Mouse (Mus musculus) heart, embryonic 12.5 days (tissue): Measurements from ENCODE around the gene Hist2h2aa2. TPM values are rescaled to one million over a fixed set of nuclear protein-coding genes. Genes with fewer than 3 reads are reported as not detected.
"Not testable (repeated sequence)": the region's sequence is repeated elsewhere in the genome, so short reads cannot be mapped to it uniquely, and the experiment has no call there.

Experiments used
- ATAC-seq: fragments of 200-750 bp; cut with Nextera tagmentation; 2 replicates; pipeline ENCODE4 v1.8.0; 2017; ENCODE audit warnings: moderate TSS enrichment, moderate library complexity; ENCODE audit not compliant: insufficient number of reproducible peaks, low FRiP score
- H3K27ac ChIP-seq: fragments of 300-500 bp; sonication (generic); 2 replicates; pipeline ENCODE4 v1.5.1; 2016; ENCODE audit warnings: mild to moderate bottlenecking, moderate library complexity; ENCODE audit not compliant: poor library complexity, severe bottlenecking
- H3K27me3 ChIP-seq: fragments of 300-500 bp; sonication (generic); replicated peaks from 2 replicates; pipeline ENCODE4 v1.6.1; 2016; ENCODE audit warnings: mild to moderate bottlenecking, moderate library complexity
- H3K36me3 ChIP-seq: fragments of 300-500 bp; sonication (generic); 2 replicates; pipeline ENCODE4 v1.6.1; 2016; ENCODE audit warnings: mild to moderate bottlenecking, moderate library complexity
- H3K4me1 ChIP-seq: fragments of 300-500 bp; sonication (generic); replicated peaks from 2 replicates; pipeline ENCODE4 v1.6.1; 2016; ENCODE audit warnings: mild to moderate bottlenecking
- H3K4me2 ChIP-seq: fragments of 300-500 bp; sonication (generic); 2 replicates; pipeline ENCODE4 v1.6.1; 2016; ENCODE audit warnings: mild to moderate bottlenecking, moderate library complexity
- H3K4me3 ChIP-seq: fragments of 300-500 bp; sonication (generic); 2 replicates; pipeline ENCODE4 v1.5.1; 2016; ENCODE audit warnings: mild to moderate bottlenecking
- H3K9ac ChIP-seq: fragments of 300-500 bp; sonication (generic); 2 replicates; pipeline ENCODE4 v1.6.1; 2016; ENCODE audit warnings: mild to moderate bottlenecking, moderate library complexity
- H3K9me3 ChIP-seq: fragments of 300-500 bp; sonication (generic); replicated peaks from 2 replicates; pipeline ENCODE4 v1.6.1; 2016; ENCODE audit warnings: mild to moderate bottlenecking, moderate library complexity
- WGBS: fragments of 180-500 bp; shearing (Covaris S2); methylation state at CpG from one replicate; pipeline ENCODE4 v1.1.7; 2016; 5-methylcytosine and 5-hydroxymethylcytosine counted together
- polyA plus RNA-seq: library from polyadenylated mRNA; unstranded; fragments of >200 nt; fragmentation: Nextera tagmentation; extraction: Ambion mirVana; gene quantifications from 2 replicates; pipeline ENCODE4 v1.2.1, GENCODE M21; 2016

The Hist2h2aa2 gene
- polyA plus RNA-seq, 1 experiment from 2014 or later: 41.2 TPM

DNA sequence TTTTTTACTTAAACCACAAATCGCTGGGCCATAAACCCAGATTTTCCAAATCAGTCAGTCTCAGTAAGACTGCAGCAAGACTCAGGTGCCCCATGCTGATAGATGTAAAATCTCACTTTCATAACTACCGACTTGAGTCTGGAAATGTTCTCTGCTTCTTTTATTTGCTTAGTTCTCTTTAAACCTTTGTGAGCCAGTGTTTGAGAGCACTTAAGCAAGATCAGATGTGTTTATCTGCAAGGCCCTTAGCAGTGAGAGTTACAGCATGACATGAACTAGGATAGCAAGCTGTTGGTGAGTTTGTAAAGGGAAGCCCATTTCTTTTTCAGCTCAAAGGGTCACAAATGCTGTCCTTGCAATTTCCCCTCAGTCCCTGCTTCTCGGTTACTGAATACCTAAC, 17.1 kb upstream of the Hist2h2aa2 start:
- H3K9ac ChIP-seq: no peak overlapping the region
- no peaks in the 10 kb centered on the region for H3K9me3 ChIP-seq
- H3K27me3 ChIP-seq: no peaks in the 10 kb centered on the region
- no peak overlapping the region for H3K27ac ChIP-seq
- no peak for ATAC-seq
- H3K4me3 ChIP-seq: no peak overlapping the region
- H3K4me2 ChIP-seq: no peak overlapping the region
- peaks cover 23% of the 10 kb centered on the region for H3K4me1 ChIP-seq
- H3K36me3 ChIP-seq: no peaks in the 10 kb centered on the region
- WGBS: 70% methylated on average over 3 of the region's 3 CpGs

DNA sequence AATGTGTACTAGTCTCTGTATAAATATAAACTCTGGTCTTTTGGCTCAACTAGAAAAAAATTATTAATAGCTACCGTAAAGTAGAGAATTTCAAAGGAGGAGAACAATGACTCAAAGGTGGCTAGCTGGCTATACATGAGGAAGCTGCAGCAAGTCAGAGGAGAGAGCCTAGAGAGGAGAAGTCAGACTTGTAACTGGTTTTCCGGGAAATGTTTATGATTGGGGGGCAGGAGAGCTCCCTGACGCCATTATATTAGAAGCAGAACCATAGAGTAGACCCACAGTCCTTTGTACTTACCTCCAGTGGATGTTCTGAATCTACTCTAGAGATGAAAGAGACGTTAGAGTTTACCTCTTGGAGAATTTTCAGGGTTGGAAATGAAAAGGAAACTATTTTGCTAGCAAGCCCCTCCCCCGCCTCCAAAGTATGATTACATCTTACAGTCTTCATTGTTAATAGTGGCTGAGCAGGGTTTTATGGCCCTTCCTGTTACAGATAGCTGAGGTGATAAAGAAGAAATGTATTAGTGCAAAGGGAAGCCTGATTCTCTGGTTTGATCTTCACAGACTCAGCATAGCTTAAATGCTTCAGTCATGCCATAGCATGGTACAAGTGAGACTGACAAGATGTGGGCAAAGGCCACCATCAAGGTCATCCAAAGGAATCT, 16.0 kb upstream of the Hist2h2aa2 start:
- ATAC-seq: no peak
- Histone ChIP-seq H3K27me3 (no peaks in the 10 kb centered on the region), H3K9ac (no peak overlapping the region), H3K4me3 (no peak overlapping the region), H3K27ac (no peak overlapping the region), H3K36me3 (no peaks in the 10 kb centered on the region), H3K9me3 (no peaks in the 10 kb centered on the region), H3K4me1 (peaks cover 17% of the 10 kb centered on the region), H3K4me2 (no peak overlapping the region)
- 76% methylated on average over 5 of the region's 5 CpGs for WGBS

DNA sequence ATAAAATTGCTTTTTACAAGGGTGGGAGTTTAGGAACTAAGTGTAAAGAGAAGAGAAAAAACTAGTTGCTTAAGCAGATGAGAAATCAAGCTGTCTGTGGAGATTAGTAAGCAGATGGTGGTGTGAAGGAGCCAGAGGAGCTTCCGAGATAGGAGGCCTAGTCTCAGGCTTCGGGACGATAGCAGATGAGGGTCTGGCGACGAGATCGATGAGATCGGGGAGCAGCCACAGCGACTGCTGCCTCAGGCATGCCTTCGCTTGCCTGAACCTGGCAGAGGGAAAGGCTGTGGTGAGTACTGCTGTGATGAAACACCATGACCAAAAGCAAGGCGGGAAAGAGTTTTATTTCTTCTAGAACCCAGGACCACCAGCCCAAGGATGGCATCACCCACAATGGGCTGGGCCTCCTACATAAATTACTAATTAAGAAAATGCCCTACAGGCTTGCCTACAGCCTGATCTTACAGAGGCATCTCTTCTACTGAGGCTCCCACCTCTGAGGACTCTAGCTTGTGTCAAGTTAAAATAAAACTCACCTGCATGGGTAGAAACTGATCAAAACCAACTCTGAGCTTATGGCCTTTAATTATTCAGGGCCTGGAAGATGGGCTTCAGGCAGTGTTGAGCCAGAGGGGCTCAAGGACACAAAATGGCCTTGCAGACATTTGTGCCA, 14.7 kb upstream of the Hist2h2aa2 start:
- 23% methylated on average over 10 of the region's 10 CpGs for WGBS
- Histone ChIP-seq H3K9me3 (no peaks in the 10 kb centered on the region), H3K36me3 (no peaks in the 10 kb centered on the region), H3K4me3 (no peak overlapping the region), H3K27me3 (no peaks in the 10 kb centered on the region), H3K27ac (no peak overlapping the region), H3K4me2 (peak overlapping the region; percentile 31; the same call in 1 of the 2 replicates), H3K4me1 (peaks cover 29% of the 10 kb centered on the region), H3K9ac (peak overlapping the region; percentile 12; the same call in 1 of the 2 replicates)
- peak; percentile 51; the same call in 1 of the 2 replicates for ATAC-seq

- H3K27me3 ChIP-seq: no peaks in the 10 kb centered on the region
- H3K4me2 ChIP-seq: no peak overlapping the region
- H3K27ac ChIP-seq: no peak overlapping the region
- H3K9me3 ChIP-seq: no peaks in the 10 kb centered on the region
- no peak overlapping the region for H3K9ac ChIP-seq
- H3K4me1 ChIP-seq: peaks cover 45% of the 10 kb centered on the region
- H3K4me3 ChIP-seq: no peak overlapping the region
- 89% methylated on average over 3 of the region's 3 CpGs for WGBS
- no peaks in the 10 kb centered on the region for H3K36me3 ChIP-seq
- ATAC-seq: no peak
Observed at GRCm38 (mm10) chr3:96251787-96252186, 11.7 kb upstream of the Hist2h2aa2 start.

DNA sequence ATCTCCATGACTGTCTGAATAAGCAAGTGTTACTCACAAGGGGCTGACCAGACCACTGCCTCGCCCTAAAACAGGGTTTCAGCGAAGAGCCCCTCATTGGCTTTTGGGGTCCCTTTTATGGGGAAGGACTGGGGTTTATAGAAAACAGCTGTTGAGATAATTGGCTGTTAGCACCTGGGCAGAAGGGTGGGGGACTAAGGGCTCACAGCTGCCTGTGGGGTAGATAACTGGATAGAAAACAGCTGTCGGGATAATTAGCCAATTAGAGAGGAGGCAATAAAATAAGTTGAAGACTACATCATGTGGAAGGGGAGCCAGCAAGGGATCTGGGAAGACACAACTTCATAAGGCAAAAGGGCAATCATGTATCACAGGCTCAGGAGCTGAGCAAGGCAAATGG, 10.8 kb upstream of the Hist2h2aa2 start:
- no peak overlapping the region for H3K9ac ChIP-seq
- no peak for ATAC-seq
- WGBS: 52% methylated on average over 3 of the region's 3 CpGs
- no peak overlapping the region for H3K4me2 ChIP-seq
- no peaks in the 10 kb centered on the region for H3K9me3 ChIP-seq
- H3K27me3 ChIP-seq: no peaks in the 10 kb centered on the region
- H3K36me3 ChIP-seq: no peaks in the 10 kb centered on the region
- no peak overlapping the region for H3K27ac ChIP-seq
- peaks cover 39% of the 10 kb centered on the region for H3K4me1 ChIP-seq
- H3K4me3 ChIP-seq: no peak overlapping the region

GRCm38 (mm10) chr3:96249034-96249345, 8.9 kb upstream of the Hist2h2aa2 start:
- Histone ChIP-seq H3K27ac (no peak overlapping the region), H3K27me3 (no peaks in the 10 kb centered on the region), H3K4me1 (peaks cover 32% of the 10 kb centered on the region), H3K4me3 (0 out of 2 replicates have a peak overlapping the region, but pooled peaks have one; percentile 48), H3K4me2 (peak overlapping the region; percentile 27), H3K36me3 (no peaks in the 10 kb centered on the region), H3K9me3 (no peaks in the 10 kb centered on the region), H3K9ac (no peak overlapping the region)
- ATAC-seq: no peak
- WGBS: 54% methylated on average over 4 of the region's 4 CpGs

- Histone ChIP-seq H3K36me3 (no peaks in the 10 kb centered on the region), H3K4me1 (peaks cover 35% of the 10 kb centered on the region), H3K27me3 (no peaks in the 10 kb centered on the region), H3K9ac (no peak overlapping the region), H3K27ac (no peak overlapping the region), H3K9me3 (no peaks in the 10 kb centered on the region), H3K4me2 (peak overlapping the region; percentile 27), H3K4me3 (peak overlapping the region; percentile 48)
- no peak for ATAC-seq
- 47% methylated on average over 6 of the region's 6 CpGs for WGBS
Observed at GRCm38 (mm10) chr3:96248141-96249033, 8.3 kb upstream of the Hist2h2aa2 start.

DNA sequence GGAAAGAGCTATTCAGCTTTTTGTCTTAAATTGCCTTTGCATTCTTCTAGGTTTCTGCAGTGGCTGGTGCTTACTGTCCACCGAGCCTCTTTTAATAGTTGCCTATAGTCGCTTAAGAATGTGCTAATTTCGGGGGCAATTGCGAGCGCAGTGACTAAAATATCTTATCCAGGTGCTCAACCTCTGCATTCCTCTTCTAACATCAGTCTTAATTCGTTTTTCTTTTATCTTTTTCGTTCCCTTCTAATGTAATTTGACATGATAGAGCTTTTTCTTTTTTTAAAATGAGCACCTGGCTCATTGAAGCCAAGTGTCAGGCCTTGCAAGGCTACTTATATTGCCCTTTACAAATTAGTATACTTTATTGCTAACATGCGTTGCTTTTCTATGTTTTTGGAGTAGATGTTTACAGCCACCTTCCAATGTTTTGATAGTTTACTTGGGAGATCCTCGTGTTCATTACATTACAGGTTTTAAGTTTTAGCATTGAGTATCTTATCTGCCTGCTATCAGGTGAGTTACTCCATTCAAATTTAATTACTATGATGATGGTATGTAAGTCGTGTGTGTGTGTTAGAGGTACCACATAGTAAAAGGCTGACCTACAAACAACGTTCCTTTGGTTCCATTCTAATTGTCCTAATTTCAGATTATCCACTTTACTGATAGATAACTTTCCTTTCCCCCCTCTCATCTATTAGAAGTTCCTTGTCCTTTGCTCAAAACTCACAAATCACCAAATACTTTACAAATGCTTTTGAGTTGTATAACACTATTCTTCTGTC, 7.5 kb upstream of the Hist2h2aa2 start:
- Histone ChIP-seq H3K4me2 (peak overlapping the region; percentile 64), H3K4me1 (peaks cover 35% of the 10 kb centered on the region), H3K4me3 (peak overlapping the region; percentile 48), H3K27ac (peak overlapping the region; percentile 38), H3K9ac (peak overlapping the region; percentile 65), H3K36me3 (no peaks in the 10 kb centered on the region), H3K9me3 (no peaks in the 10 kb centered on the region), H3K27me3 (no peaks in the 10 kb centered on the region)
- WGBS: 3% methylated on average over 11 of the region's 11 CpGs
- ATAC-seq: no peak

DNA sequence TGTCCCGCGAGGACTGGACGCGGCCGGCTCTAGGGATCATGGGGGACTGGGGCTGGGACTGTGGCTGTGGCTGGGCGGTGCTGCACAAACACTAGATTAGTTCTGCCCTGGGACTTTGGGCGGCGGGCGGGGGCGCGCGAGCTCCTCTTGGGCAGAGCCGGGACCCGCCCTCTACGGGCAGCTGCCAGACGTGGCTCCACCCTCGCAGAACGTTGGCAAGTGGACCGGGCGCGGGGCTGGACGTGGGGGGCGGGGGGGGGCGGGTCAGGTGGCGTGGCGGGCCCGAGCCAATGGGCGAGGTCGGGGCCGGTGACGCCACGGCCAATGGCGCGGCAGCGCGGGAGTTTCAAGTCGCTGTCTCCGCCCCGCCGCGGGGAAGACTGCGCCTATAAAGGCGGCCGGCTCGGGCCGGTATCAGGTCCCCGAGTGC, 6.4 kb upstream of the Hist2h2aa2 start, which contains the start of gene Hist2h3c1:
TSS of gene Hist2h3c1 (plus strand) at position 259 of the 430 bp plus-strand sequence.
- peak within 1 kb of the TSS; percentile 64 for H3K4me2 ChIP-seq
- not testable (repeated sequence) for H3K36me3 ChIP-seq, H3K9me3 ChIP-seq, H3K27me3 ChIP-seq
- H3K4me1 ChIP-seq: peaks cover 35% of the 10 kb centered on the region
- WGBS: no CpG with 5 or more reads among the region's 47 CpGs
- H3K9ac ChIP-seq: peak within 1 kb of the TSS; percentile 67
- peak; percentile 93 for ATAC-seq
- peak within 1 kb of the TSS; percentile 48 for H3K4me3 ChIP-seq
- H3K27ac ChIP-seq: peak within 1 kb of the TSS; percentile 83

- H3K36me3 ChIP-seq, H3K9me3 ChIP-seq, H3K27me3 ChIP-seq: not testable (repeated sequence)
- peak overlapping the region; percentile 67; the same call in 1 of the 2 replicates for H3K9ac ChIP-seq
- peak; percentile 22 for ATAC-seq
- H3K27ac ChIP-seq: peak overlapping the region; percentile 83
- H3K4me3 ChIP-seq: peak overlapping the region; percentile 46
- under 1% methylated on average over 12 of the region's 21 CpGs for WGBS
- peaks cover 35% of the 10 kb centered on the region for H3K4me1 ChIP-seq
- peak overlapping the region; percentile 56 for H3K4me2 ChIP-seq
Observed at GRCm38 (mm10) chr3:96246018-96246417, 5.9 kb upstream of the Hist2h2aa2 start.
